ENCODE assay signal across 9 mouse cellular contexts in the genomic region with DNA sequence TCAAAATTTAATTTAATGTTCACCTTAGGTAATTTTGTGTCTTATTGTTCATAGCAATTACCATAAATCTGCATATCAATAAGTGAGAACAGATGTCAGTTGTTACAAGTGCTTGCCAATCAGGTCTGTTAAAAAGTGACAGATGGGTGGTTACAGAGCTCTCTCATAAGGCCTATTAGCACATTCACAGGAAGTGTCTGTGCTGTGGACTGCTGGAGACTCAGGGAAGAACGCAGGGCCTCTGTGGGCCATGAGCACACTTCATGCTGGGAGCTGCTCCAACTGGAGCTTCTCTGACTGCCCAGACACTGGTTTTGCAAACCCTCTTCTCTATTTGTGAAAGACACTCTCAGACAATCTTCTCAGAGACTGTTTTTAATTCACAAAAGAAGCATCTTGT.
A peak's percentile ranks its signal among the peaks of the same experiment; 100 is the strongest.
DNase-seq lines count a peak whose midpoint lies in the region; ATAC-seq and TF ChIP-seq lines count a peak whose summit lies in the region.
"Had no signal": no experiment of that assay in that cellular context is flagged by ENCODE, and none has a peak within 500 bp of the region (broad histone marks: within the 10 kb centered on the region; RNA-seq: fewer than 3 reads in every experiment).

No protein-coding gene starts in this region.

- peaks cover 9% of the 10 kb centered on the region for H3K4me1 ChIP-seq in embryonic fibroblast, embryonic 13.5 days (ENCODE audit: control insufficient read depth, insufficient read depth, low read length)
- no peaks in the 10 kb centered on the region for H3K4me1 ChIP-seq in stomach, postnatal 0 days (replicated peaks; ENCODE audit: control insufficient read depth, insufficient read depth)

- TF ChIP-seq CTCF in embryonic fibroblast, embryonic 13.5 days (IDR thresholded peaks at IDR 0.05; ENCODE audit: borderline replicate concordance, insufficient read depth, low read length): no peak
- no peak for TF ChIP-seq CTCF in stomach, postnatal 0 days (IDR thresholded peaks at IDR 0.05; ENCODE audit: low read depth)

- no peak for TF ChIP-seq POLR2A in embryonic fibroblast, embryonic 13.5 days (IDR thresholded peaks at IDR 0.05; ENCODE audit: low read depth, low read length)

- H3K4me2 ChIP-seq in stomach, postnatal 0 days (replicated peaks; ENCODE audit: low read depth): no peak overlapping the region

- peak; percentile 60 for DNase-seq in layer of hippocampus, adult 11-12 months (ENCODE audit: low spot score)
- no peak for DNase-seq in layer of hippocampus, postnatal 25 days (ENCODE audit: extremely low spot score in 1 of 2, low spot score in 1 of 2)
- peak; percentile 55 to 67 for DNase-seq in layer of hippocampus, adult 8-10 months (ENCODE audit: low spot score in 2 of 2)
- DNase-seq in retina, embryonic 14.5 days (ENCODE audit: low spot score): peak; percentile 18
- DNase-seq in right cerebral cortex, postnatal 4 days: no peak
- no peak for DNase-seq in stomach, postnatal 0 days (ENCODE audit: low spot score)

- no peaks in the 10 kb centered on the region for H3K9me3 ChIP-seq in stomach, postnatal 0 days (ENCODE audit: control insufficient read depth, low read length)

- H3K4me3 ChIP-seq in embryonic fibroblast, embryonic 13.5 days (ENCODE audit: insufficient read depth, low read length): no peak overlapping the region
- no peak overlapping the region for H3K4me3 ChIP-seq in stomach, postnatal 0 days (ENCODE audit: low read depth, low read length)

- H3K27ac ChIP-seq in embryonic fibroblast, embryonic 13.5 days (ENCODE audit: insufficient read depth, low read length): peak overlapping the region; percentile 66
- no peak overlapping the region for H3K27ac ChIP-seq in stomach, postnatal 0 days (replicated peaks)

- no peak overlapping the region for H3K9ac ChIP-seq in stomach, postnatal 0 days (ENCODE audit: low read length)

- no peaks in the 10 kb centered on the region for H3K27me3 ChIP-seq in stomach, postnatal 0 days (ENCODE audit: control insufficient read depth, insufficient read depth, low read length)

- ATAC-seq in stomach, postnatal 0 days (ENCODE audit: low FRiP score, low TSS enrichment): no peak
- no peak for ATAC-seq in megakaryocyte, adult 5-6 weeks (ENCODE audit: poor library complexity, severe bottlenecking)
- ATAC-seq: lung, postnatal 0 days had no signal

- H3K36me3 ChIP-seq in stomach, postnatal 0 days (ENCODE audit: control insufficient read depth, insufficient read depth, low read length): peaks cover under 1% of the 10 kb centered on the region; the same call in 1 of the 2 replicates

- no peak for TF ChIP-seq EP300 in stomach, postnatal 0 days (optimal IDR thresholded peaks at IDR 0.05)

- WGBS in stomach, postnatal 0 days: 48% methylated on average over 1 of the region's 1 CpGs

Comparison
In these comparisons a context has a peak if more than half of its experiments do, and no peak if none do; other contexts are left out.
1. DNase-seq: peak in layer of hippocampus, adult 11-12 months (single experiment), layer of hippocampus, adult 8-10 months (2 of 2) and retina, embryonic 14.5 days (single experiment); none in layer of hippocampus, postnatal 25 days (0 of 2), right cerebral cortex, postnatal 4 days (single experiment) and stomach, postnatal 0 days (single experiment).